Mouse (Mus musculus) limb, embryonic 14.5 days (tissue): ENCODE data around the gene Gm6020. TPM values are rescaled to one million over a fixed set of nuclear protein-coding genes. Genes with fewer than 3 reads are reported as not detected.
"Not testable (repeated sequence)": the region's sequence is repeated elsewhere in the genome, so short reads cannot be mapped to it uniquely, and the experiment has no call there.

Source experiments
- ATAC-seq: fragments of 200-750 bp; cut with Nextera tagmentation; 2 replicates; pipeline ENCODE4 v1.8.0; 2017; ENCODE audit warnings: low read depth, moderate number of reproducible peaks, moderate TSS enrichment; ENCODE audit not compliant: low FRiP score
- DNase-seq: peaks from one replicate; pipeline ENCODE4 v3.0.0-alpha.2; 2015; ENCODE audit warnings: low spot score
- H3K27ac ChIP-seq: fragments of 300-500 bp; sonication (generic); replicated peaks from 2 replicates; pipeline ENCODE4 v1.5.1; 2014; ENCODE audit warnings: low read depth, mild to moderate bottlenecking, low read length, moderate library complexity, mixed read lengths
- H3K27me3 ChIP-seq: fragments of 300-500 bp; sonication (generic); 2 replicates; pipeline ENCODE4 v1.6.1; 2014; ENCODE audit warnings: low read length, mixed read lengths; ENCODE audit not compliant: control insufficient read depth, insufficient read depth
- H3K36me3 ChIP-seq: fragments of 300-500 bp; sonication (generic); 2 replicates; pipeline ENCODE4 v1.6.1; 2014; ENCODE audit warnings: mild to moderate bottlenecking, low read length, moderate library complexity, mixed read lengths; ENCODE audit not compliant: control insufficient read depth, insufficient read depth
- H3K4me1 ChIP-seq: fragments of 300-500 bp; sonication (generic); 2 replicates; pipeline ENCODE4 v1.6.1; 2014; ENCODE audit warnings: antibody characterized with exemption, low read length, mixed read lengths; ENCODE audit not compliant: control insufficient read depth, insufficient read depth
- H3K4me2 ChIP-seq: fragments of 300-500 bp; sonication (generic); replicated peaks from 2 replicates; pipeline ENCODE4 v1.6.1; 2014; ENCODE audit warnings: low read depth, mild to moderate bottlenecking, low read length, moderate library complexity; ENCODE audit not compliant: severe bottlenecking
- H3K4me3 ChIP-seq: fragments of 300-500 bp; sonication (generic); replicated peaks from 2 replicates; pipeline ENCODE4 v1.5.1; 2014; ENCODE audit warnings: low read length
- H3K9ac ChIP-seq: fragments of 300-500 bp; sonication (generic); 2 replicates; pipeline ENCODE4 v1.6.1; 2014; ENCODE audit warnings: mild to moderate bottlenecking, low read depth, low read length, moderate library complexity; ENCODE audit not compliant: severe bottlenecking
- H3K9me3 ChIP-seq: fragments of 300-500 bp; sonication (generic); 2 replicates; pipeline ENCODE4 v1.6.1; 2016; ENCODE audit warnings: low read length; ENCODE audit not compliant: control insufficient read depth
- POLR2A ChIP-seq: fragments of 200-500 bp; IDR thresholded peaks from 2 replicates; pipeline ENCODE4 v1.8.0; 2012; ENCODE audit warnings: inconsistent platforms, mild to moderate bottlenecking, moderate library complexity, borderline replicate concordance; ENCODE audit not compliant: insufficient read depth, insufficient read length; ENCODE audit errors: extremely low read depth
- WGBS: fragments of 180-500 bp; shearing (Covaris S2); extraction: QIAGEN DNeasy Blood & Tissue Kit; methylation state at CpG from one replicate; pipeline ENCODE4 v1.1.7; 2014; 5-methylcytosine and 5-hydroxymethylcytosine counted together
- polyA plus RNA-seq, 2 experiments: library from polyadenylated mRNA; depleted of rRNA in 1 of 2; stranded (reverse) in 1 of 2; unstranded in 1 of 2; fragments of >200 nt; fragmentation: Nextera tagmentation in 1 of 2; extraction: Ambion mirVana in 1 of 2; gene quantifications; 2 replicates each; pipeline versions ENCODE4 v1.2.1 to v1.2.3; 2012 to 2014

The Gm6020 gene
- polyA plus RNA-seq (2012; rRNA removed) (not detected in 2 replicates), polyA plus RNA-seq (2014; fragmentation: Nextera tagmentation; extraction: Ambion mirVana) (not detected in 2 replicates)

DNA sequence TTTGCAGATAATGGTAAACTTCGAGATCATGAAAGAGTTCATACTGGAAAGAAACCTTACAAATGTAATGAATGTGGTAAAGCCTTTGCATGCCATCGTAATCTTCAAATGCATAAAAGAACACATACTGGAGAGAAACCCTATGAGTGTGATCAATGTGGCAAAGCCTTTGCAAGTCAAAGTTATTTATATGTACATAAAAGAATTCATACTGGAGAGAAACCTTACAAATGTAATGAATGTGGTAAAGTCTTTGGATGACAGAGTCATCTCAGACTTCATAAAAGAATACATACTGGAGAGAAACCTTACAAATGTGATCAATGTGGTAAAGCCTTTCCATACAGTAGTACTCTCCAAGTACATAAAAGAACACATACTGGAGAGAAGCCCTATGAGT is at the start of gene Gm6020:
TSS of gene Gm6020 (plus strand) at position 301 of the 400 bp plus-strand sequence.
- not testable (repeated sequence) for H3K9ac ChIP-seq, H3K4me1 ChIP-seq, ATAC-seq, H3K4me2 ChIP-seq, H3K27ac ChIP-seq, H3K27me3 ChIP-seq, H3K36me3 ChIP-seq, DNase-seq, H3K4me3 ChIP-seq
- peaks cover 13% of the 10 kb centered on the region; the same call in 1 of the 2 replicates for H3K9me3 ChIP-seq
- WGBS, result 81% methylated on average over 2 of the region's 2 CpGs

DNA sequence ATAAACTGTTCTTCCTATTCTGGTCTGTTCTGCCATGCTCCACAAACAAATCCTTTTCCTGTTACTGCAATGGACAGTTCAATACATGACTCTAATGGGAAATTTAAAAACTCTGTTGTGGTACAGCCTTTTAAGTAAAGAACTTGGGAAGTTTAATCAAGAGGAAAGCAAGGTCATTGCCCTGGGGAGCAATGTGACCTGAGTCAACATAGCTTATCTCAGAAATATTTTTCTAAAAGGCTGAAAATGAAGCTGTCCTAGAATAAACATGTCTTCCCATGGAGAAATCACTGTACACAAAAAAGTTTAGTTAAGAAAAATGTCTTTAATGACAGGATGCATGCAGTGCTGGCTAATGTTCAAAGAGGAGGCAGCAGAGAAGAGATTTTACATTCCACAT is 45.0 kb upstream of the Gm6020 start:
- Histone ChIP-seq H3K9me3 (no peaks in the 10 kb centered on the region), H3K4me3 (no peak overlapping the region), H3K27me3 (no peaks in the 10 kb centered on the region), H3K4me2 (no peak overlapping the region), H3K9ac (no peak overlapping the region), H3K4me1 (peaks cover 8% of the 10 kb centered on the region), H3K36me3 (0 out of 2 replicates have a peak, but pooled peaks cover 2% of the 10 kb centered on the region), H3K27ac (no peak overlapping the region)
- no peak for TF ChIP-seq POLR2A
- no peak for DNase-seq
- no peak for ATAC-seq

DNA sequence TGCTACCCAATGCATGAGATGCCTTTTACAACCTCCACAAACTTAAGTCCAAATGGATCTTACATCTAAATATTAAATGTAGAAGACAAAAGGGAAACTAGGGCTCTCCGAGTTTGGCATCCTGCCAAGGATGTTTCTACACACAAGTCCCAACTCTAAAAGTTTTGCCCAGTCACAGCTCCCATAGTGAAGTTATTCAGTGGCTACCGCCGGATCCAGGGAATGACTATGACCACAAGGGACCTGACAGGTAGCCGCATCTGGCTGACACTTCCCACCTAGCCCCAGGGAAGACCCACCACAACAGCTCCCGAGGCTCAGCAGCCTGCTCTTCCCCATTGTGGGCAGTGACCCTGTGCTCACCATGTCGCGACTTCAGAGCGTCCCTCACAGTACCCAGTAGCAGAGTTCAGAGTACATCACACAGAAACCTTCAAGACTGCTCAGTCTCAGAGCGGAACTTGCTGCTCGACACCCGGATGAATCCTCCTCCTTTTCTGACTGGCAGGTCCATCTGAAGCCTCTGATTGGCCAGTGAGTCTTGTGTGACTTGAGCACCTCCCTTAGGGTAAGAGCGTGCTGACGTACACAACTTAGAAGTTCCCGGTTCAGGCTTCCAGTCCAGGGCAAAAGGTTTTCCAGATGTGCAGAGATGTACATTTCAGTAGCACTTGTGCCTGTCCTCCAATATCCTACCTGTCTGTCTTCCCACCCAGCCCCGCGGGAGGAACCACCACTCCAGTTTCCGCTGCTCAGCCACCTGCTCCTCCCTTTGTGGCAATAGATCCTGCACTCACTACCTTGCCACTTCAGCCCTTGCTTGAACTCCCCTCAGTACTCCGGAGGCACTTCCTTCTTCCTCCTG is 43.1 kb upstream of the Gm6020 start, which contains the start of gene Zfp950:
TSS of gene Zfp950 (minus strand) at position 499 of the 865 bp plus-strand sequence.
- ATAC-seq, result peak; percentile 100

DNA sequence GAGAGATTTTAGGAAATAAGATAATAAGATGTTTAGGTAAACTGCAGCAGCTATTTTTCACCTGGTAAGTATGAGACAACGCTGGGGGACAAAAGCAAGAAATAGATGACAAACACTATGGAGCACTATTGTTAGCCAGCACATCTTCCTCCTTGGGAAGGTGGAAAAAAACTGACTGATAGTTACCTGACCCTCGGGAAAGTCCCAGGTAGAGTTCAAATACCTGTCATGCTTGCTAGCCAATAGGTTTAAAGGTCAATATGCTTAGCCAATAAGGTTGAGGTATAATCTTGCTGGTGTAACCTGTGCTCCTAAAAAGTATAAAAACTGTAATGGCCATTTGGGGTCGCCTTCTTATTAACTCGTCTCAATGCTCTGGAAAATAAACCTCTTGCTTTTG is 42.4 kb upstream of the Gm6020 start:
- no peak for TF ChIP-seq POLR2A
- H3K27me3 ChIP-seq, result no peaks in the 10 kb centered on the region
- H3K4me2 ChIP-seq, result peak overlapping the region; percentile 65
- H3K27ac ChIP-seq, result no peak overlapping the region
- H3K36me3 ChIP-seq, result 0 out of 2 replicates have a peak, but pooled peaks cover 2% of the 10 kb centered on the region
- WGBS, result 22% methylated on average over 4 of the region's 4 CpGs
- H3K9me3 ChIP-seq, result no peaks in the 10 kb centered on the region
- H3K4me3 ChIP-seq, result peak overlapping the region; percentile 86
- DNase-seq, result no peak
- peak overlapping the region; percentile 83; the same call in 1 of the 2 replicates for H3K9ac ChIP-seq
- ATAC-seq, result no peak
- peaks cover 8% of the 10 kb centered on the region for H3K4me1 ChIP-seq

More for the DNA sequence above, 43.1 kb upstream of the Gm6020 start, which contains the start of gene Zfp950:
- WGBS, result 2% methylated on average over 18 of the region's 18 CpGs
- no peak within 1 kb of the TSS for H3K27ac ChIP-seq
- peak within 1 kb of the TSS; percentile 65 for H3K4me2 ChIP-seq
- peak; percentile 88 for DNase-seq
- H3K4me1 ChIP-seq, result peaks cover 8% of the 10 kb centered on the region
- H3K27me3 ChIP-seq, result no peaks in the 10 kb centered on the region
- H3K36me3 ChIP-seq, result 0 out of 2 replicates have a peak, but pooled peaks cover 2% of the 10 kb centered on the region
- peak within 1 kb of the TSS; percentile 83 for H3K9ac ChIP-seq
- TF ChIP-seq POLR2A, result peak; percentile 40; the same call in 1 of the 2 replicates
- H3K4me3 ChIP-seq, result peak within 1 kb of the TSS; percentile 86
- no peaks in the 10 kb centered on the region for H3K9me3 ChIP-seq

DNA sequence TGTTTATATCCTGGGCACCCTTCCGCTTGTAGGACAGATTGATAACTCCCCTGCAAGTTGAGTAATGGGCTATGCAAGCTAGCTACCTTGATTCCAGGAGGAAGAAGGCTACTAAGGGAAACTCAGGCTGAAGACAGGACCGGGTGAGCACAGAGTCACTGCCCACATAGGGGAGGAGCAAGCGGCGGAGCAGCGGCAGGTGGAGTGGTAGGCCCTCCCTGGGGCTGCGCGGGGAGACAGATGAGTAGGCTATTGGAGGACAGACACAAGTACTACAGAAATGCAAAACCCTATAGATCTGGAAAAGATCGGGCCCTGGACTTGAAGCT is 32.4 kb upstream of the Gm6020 start:
- H3K9ac ChIP-seq, result peak overlapping the region; percentile 40; the same call in 1 of the 2 replicates
- H3K9me3 ChIP-seq, result no peaks in the 10 kb centered on the region
- WGBS, result 13% methylated on average over 8 of the region's 8 CpGs
- DNase-seq (no peak), ATAC-seq (no peak)
- TF ChIP-seq POLR2A, result no peak
- H3K4me2 ChIP-seq, result peak overlapping the region; percentile 61
- H3K36me3 ChIP-seq, result no peaks in the 10 kb centered on the region
- H3K4me1 ChIP-seq, result no peaks in the 10 kb centered on the region
- no peaks in the 10 kb centered on the region for H3K27me3 ChIP-seq
- peak overlapping the region; percentile 34 for H3K4me3 ChIP-seq
- H3K27ac ChIP-seq, result no peak overlapping the region
